Mouse (Mus musculus) kidney, postnatal 10 days (tissue): ENCODE measurements around the gene Uqcrq.
"Not testable (repeated sequence)": the region's sequence is repeated elsewhere in the genome, so short reads cannot be mapped to it uniquely, and the experiment has no call there.

Experiments
- DNase-seq: peaks from one replicate; pipeline ENCODE4 v3.0.0; 2021; ENCODE audit warnings: mixed read lengths

The Uqcrq gene

DNA sequence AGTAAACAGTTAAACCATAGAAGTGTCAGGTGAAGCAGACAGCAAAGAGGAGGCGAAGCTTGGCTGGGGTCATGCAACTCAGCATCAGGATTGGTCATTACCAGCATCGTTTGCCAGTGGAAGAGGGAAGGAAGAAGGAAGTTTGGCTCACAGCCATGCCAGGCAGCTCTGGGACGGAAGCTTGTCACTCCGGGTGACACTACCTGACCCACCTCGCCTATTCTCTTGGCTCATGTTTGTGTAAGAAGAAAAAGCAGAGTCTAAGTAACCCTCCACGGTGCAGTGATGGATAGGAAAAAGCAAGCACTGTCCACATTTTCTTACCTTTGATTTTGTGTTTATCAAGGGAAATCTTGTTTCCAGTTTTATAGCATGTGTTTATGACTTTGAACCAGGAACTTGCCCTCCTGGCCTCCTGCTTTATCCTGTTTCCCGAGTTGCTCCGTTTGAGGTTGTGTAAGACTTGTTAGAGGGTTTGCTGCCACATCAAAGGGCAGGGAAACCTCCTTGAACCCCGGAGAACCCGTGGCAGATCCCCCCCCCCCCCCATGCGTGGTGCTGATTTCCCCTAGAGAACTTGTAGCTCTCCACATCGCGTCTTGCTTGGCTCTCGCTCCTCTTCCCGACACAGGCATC is 19.6 kb upstream of the Uqcrq start:
- DNase-seq, result no peak

DNA sequence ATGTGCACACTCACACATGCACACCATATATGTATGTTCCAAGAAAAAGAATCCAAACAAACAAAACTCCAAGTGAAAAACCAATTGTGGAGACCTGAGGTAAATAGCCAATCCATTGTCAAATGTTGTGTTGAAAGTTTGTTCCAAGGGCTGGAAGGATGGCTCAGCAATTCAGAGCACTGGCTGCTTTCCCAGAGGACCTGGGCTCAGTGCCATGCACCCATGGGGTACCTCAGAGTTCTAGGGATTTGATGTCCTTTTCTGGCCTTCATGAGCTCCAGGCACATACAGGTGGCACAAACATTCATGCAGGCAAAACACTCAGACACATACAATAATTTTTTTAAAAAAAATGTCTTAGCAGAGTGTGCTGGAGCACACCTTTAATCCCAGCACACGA is 17.9 kb upstream of the Uqcrq start:
- peak; percentile 63 for DNase-seq

GRCm38 (mm10) chr11:53447996-53448395 is 17.4 kb upstream of the Uqcrq start:
- DNase-seq, result no peak

DNA sequence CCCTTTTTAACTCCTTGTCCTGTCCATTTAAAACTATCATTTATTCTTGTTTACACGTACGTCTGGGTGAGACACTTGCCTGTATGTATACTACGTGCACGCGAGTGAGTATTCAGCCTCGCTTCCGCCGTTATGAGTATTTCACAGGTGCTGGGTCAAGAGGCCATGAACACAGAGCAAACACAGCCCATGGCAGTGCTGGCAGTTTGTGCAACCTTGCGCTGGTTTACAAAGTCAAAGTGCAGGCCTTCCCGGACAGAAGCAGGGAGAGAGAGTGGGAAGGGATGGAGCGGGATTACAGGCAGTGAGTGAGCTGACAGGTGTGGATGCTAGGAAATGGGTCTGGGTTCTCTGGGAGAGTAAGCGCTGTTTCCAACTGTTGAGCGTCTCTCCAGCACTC is 15.6 kb upstream of the Uqcrq start:
- no peak for DNase-seq

GRCm38 (mm10) chr11:53445562-53445961 is 14.9 kb upstream of the Uqcrq start:
- no peak for DNase-seq

GRCm38 (mm10) chr11:53443861-53444260 is 13.2 kb upstream of the Uqcrq start:
- DNase-seq, result peak; percentile 59

DNA sequence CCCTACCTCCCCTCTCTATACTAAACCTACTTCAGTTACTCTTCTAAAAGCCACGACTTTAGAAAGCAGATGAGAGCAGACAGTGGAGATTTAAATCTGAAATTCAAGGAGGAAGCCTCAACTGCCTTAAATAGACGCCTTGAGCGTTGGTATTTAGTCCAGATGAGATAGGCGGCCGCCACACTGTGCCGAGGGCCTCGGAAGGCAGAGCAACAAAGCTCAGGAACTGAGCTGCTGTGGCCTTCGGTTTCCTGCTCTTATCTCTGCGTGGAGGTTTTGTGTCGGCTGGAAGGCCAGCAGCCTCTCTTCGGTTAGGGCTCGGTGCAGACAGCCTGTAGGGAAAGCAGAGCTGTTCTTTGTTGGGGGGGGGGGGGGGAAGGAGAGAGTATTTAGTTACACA is 11.3 kb upstream of the Uqcrq start:
- no peak for DNase-seq

GRCm38 (mm10) chr11:53436338-53436737 is 5.7 kb upstream of the Uqcrq start:
- DNase-seq, result no peak

DNA sequence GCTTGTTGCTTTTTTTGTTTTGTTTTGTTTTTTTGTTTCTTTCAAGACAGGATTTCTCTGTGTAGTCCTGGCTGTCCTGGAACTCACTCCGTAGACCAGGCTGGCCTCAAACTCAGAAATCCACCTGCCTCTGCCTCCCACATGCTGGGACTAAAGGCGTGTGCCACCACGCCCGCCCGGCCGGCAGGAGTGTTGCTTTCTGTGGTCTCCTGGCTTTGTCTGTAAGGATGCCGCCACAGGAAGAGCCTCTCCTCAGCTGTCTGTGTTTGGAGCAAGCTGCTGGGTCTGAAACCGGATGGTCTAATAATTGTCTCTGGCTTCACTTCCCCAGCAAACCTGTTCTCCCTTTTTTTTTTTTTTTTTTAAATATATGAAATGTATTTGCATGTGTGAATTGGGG is 4.9 kb upstream of the Uqcrq start:
- no peak for DNase-seq

GRCm38 (mm10) chr11:53433057-53433456 is 2.4 kb upstream of the Uqcrq start:
- no peak for DNase-seq

DNA sequence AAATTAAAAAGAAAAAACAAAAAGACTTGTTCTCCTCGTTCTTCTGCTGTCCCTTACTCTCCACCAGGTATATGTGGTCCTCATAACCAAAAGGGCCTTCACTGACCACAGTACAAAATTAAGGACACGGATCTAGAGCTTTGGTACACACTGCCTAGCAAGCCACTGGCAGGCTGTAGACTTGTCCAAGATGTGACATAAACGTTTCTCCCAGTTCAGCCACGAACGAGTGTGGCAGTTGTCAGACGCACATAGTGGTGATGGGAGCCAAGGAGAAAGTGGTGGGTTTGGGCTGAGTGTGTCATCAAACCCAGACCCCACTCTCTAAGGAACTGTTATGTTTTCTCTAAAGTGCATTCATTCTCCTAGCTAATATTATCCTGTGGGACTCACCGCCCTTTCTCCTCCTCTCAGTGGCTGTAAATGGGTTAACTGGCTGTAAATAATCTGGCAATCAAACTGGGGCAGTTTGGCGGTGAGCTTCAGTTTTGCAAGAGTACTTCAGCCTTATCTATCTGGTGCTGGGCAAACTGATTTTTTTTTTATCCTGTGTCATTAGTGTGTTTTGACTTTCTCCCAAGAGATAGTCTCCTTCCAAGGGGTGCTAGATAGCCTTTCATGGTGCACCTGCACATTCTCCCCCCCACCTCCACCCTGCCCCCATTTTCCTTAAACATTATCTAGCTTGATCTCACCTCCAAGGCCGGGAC is 871 bp upstream of the Uqcrq start:
- peak; percentile 36 for DNase-seq

GRCm38 (mm10) chr11:53430300-53430669 is 346 bp downstream of the Uqcrq start:
- no peak for DNase-seq

DNA sequence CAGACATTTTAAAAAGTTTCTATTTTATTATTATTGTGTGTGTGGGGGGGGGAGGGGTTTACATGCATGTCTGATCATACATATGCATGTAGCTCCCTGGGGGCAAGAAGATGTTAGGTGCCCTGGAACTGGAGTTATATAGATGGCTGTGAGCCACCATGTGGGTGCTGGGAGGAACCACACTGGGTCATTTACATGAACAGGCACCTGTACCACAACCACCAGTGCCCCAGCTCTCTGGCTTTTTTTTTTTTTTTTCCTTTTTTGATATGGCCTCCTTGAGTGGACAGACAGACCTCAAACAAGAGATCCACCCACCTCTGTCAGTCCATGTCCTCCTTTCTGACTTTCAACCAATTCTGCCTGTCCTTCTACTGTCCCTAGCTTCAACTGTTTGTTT is 1.4 kb downstream of the Uqcrq start:
- no peak for DNase-seq

- no peak for DNase-seq
These were observed 1.9 kb downstream of the Uqcrq start for GRCm38 (mm10) chr11:53428716-53429057.

DNA sequence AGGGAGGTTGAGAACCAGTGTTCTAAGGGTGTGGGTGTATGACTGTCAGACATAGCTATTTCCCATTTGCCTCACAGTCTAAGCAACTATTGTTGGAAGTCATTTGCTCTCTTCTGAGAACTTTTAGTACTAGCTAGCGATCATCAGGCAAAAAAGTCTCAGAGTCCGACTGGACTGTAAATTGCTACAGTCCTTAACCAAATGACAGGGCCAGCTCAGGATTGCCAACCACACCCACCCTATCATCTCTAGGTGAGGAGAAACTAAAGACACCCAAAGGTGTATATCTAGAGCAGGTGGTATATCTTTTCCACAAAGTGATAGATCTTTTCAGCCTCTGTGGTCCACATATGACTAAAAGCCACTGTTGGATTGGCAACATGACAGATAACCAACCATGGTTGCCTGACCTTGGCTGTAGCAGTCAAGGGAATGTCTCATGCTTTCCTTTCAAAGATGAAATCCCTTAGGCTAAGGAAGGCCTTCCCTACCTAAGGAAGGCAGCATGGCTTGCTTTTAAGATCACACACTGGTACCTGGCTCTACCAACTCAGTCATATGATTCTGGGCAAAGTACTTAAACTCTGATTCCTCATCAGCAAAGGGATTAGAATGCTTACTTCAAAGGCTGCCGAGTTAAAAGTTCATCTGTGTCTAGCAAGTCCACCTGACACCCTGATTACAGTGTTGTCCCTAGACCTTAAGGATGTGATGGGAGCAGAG is 2.5 kb downstream of the Uqcrq start:
- no peak for DNase-seq

DNA sequence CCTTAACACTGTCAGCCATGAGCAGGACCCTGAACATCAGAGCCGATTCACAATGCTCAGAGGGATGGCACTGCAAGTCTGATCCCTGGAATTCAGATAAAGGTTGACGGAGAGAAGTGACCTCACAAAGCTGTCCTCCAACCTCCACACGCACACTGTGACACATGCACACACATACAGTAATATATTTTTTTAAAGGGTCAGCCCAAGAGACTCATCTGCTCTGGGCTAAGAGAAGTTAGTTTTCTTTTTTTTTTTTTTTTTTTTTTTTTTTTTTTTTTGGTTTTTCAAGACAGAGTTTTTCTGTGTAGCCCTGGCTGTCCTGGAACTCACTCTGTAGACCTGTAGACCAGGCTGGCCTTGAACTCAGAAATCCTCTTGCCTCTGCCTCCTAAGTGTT is 3.7 kb downstream of the Uqcrq start:
- DNase-seq, result not testable (repeated sequence)

DNA sequence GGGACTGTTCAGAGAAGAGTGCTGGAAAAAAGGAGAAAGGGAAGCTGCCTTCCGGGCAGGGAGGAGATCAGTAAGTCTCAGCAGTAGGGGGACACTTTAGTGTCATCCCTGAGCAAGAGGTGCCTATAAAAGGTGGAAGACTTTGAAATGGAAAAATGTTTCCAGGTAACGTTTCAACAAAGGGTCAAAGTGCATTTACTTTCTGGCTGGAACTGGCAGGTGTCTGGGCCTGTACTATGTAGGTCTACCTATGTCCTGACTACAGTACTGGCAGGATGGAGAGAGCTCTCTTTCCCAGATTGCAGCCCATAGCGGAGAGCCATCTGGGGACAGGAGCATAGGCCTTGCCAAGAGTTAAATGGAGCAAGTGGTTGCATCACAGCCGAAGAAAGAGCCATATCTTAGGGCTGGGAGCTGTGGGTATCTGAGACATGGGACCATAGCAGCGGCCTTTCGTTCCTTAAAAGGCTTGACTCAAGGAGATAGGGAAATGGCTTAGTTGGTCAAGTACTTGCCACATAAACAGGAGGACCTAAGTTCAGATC is 4.8 kb downstream of the Uqcrq start:
- no peak for DNase-seq

DNA sequence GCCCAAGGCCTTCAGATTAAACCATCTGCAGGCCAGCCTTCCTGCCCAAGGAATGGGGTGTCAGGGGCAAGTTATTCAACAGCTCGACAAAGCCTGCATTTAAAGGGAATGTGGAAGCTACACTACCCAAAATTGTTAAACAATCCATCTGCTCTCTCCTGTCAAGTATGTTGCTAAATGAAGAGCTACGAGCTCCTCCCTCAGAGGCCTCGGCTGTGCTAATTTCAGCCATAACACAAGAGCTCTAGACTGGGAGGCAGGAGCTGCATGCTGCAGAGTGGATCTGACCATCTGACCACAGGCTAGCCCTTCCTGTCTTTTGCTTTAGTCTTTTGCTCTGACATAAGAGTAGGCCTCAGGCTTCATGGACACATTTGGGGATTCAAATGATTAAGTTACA is 5.4 kb downstream of the Uqcrq start:
- no peak for DNase-seq

DNA sequence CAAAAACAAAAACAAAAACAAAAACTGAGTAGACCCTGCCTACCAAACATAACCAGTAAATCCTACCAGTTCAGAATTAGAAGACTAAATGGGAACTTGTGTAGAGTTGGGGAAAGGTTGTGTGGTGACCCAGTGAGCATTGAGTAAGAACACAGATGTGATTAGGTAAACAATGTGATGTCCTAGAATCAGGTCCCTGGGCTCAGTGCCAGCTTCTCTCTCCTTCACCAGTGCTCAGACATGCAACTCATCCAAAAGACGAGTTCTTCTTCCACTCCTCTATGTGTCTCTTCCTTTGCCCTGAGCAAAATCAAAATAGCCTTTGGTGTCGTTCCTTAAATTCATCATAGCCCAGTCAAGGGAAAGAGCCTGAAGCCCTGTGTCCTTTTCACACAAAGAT is 5.8 kb downstream of the Uqcrq start:
- DNase-seq, result peak; percentile 33

DNA sequence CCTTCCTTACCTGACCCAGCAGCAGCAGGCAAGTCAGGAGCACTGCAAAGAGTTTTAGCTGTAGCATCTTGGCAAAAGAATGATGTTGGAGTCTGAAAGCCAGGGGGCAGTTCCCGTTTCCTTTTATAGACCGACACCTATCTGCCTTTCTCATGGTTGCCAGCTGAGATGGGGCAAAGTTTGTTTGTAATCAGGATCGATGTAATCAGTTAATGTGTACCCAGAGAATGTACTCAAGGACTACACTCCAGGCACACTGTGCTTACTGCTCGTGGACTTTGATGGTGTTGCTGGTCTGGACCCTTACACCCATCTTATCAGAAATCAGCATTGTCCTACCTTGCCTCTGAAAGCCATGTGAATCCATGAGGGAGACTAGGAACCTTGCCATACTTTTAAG is 7.6 kb downstream of the Uqcrq start, which contains the start of gene Leap2:
TSS of gene Leap2 (minus strand) at position 135 of the 400 bp plus-strand sequence.
- no peak for DNase-seq

- no peak for DNase-seq
These were observed 12.6 kb downstream of the Uqcrq start for GRCm38 (mm10) chr11:53418048-53418447.

- no peak for DNase-seq
These were observed 16.8 kb downstream of the Uqcrq start for GRCm38 (mm10) chr11:53413871-53414270.

DNA sequence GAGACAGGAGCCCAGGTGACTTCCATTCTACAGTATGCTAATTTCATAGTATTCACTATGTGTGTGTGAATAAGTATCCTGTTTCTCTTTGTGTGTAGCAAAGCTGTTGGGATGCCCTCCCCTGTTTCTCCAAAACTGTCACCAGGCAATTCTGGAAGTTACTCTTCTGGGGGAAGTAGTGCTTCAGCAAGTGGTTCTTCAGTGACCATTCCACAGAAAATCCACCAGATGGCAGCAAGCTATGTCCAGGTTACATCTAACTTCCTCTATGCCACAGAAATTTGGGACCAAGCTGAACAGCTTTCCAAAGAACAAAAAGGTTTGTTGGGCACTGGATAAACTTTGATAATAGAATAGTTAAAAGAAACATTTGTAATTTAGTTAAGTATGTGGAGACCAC is 18.9 kb downstream of the Uqcrq start:
- DNase-seq, result no peak

DNA sequence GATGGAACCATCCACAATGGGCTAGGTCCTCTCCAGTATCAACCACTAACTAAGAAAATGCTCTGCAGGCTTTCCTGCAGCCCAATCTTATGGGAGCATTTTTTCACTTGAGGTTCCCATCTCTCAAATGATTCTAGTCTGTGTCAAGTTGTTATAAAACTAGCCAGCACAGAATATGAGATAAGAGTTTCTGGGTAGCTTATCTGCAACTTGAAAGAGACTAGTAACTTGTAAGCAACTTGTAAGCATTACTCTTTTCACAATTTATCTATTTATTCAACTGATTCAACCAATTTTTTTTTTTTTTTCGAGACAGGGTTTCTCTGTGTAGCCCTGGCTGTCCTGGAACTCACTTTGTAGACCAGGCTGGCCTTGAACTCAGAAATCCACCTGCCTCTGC is 27.0 kb downstream of the Uqcrq start:
- DNase-seq, result no peak
